Mouse (Mus musculus) MEL (cell line): ENCODE measurements around the gene Timp2.

Experiments used
- CTCF ChIP-seq, 3 experiments: IDR thresholded peaks in 2 of 3; conservative IDR thresholded peaks in 1 of 3; 2 replicates each; pipeline ENCODE4 v1.5.1; 2011 to 2012; ENCODE audit warnings: low read length in 3 of 3, low read depth in 2 of 3, mild to moderate bottlenecking in 2 of 3, improper control_type of control experiment in 1 of 3, inconsistent platforms in 1 of 3, mixed read lengths in 1 of 3, moderate library complexity in 1 of 3; ENCODE audit not compliant: control insufficient read depth in 1 of 3, insufficient read depth in 1 of 3, poor library complexity in 1 of 3, severe bottlenecking in 1 of 3
- E2F4 ChIP-seq: IDR thresholded peaks from 2 replicates; pipeline ENCODE4 v1.6.1; 2011; ENCODE audit warnings: low read depth, low read length, improper control_type of control experiment, borderline replicate concordance
- GATA1 ChIP-seq: IDR thresholded peaks from 2 replicates; pipeline ENCODE4 v1.6.1; 2011; ENCODE audit warnings: low read depth, low read length, improper control_type of control experiment
- HCFC1 ChIP-seq: IDR thresholded peaks from 2 replicates; pipeline ENCODE4 v1.6.1; 2012; ENCODE audit warnings: low read depth, mild to moderate bottlenecking, inconsistent platforms, low read length, improper control_type of control experiment, moderate library complexity
- MAFK ChIP-seq: IDR thresholded peaks from 2 replicates; pipeline ENCODE4 v1.6.1; 2011; ENCODE audit warnings: low read depth, mild to moderate bottlenecking, low read length, improper control_type of control experiment, borderline replicate concordance
- MAX ChIP-seq: IDR thresholded peaks from 2 replicates; pipeline ENCODE4 v1.6.1; 2011; ENCODE audit warnings: low read length, improper control_type of control experiment
- NELFE ChIP-seq: IDR thresholded peaks from 2 replicates; pipeline ENCODE4 v1.6.1; 2011; ENCODE audit warnings: low read depth, low read length, improper control_type of control experiment
- POLR2AphosphoS2 ChIP-seq: IDR thresholded peaks from 2 replicates; pipeline ENCODE4 v1.6.1; 2011; ENCODE audit warnings: low read length, improper control_type of control experiment
- RAD21 ChIP-seq: IDR thresholded peaks from 2 replicates; pipeline ENCODE4 v1.6.1; 2011; ENCODE audit warnings: mild to moderate bottlenecking, low read depth, low read length, improper control_type of control experiment

DNA sequence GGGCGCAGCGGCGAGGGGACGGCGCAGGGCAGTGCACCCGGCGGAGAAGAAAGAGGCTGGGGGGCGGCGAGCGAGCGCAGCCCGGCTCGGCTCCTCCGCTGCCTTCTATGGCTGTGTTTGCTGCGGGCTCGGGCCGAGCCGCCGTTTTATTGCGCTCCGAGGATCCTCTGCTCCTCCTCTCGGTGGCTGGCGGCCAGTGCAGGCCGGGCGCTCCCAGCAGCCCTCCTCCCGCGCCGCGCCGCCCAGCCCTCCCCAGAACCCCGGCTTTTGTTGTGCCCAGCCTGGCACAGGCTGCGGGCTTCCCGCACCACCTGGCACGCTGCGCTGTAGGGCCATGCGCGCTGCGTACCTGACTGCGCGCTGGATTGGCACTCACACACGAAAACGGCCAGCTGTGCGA is 335 bp downstream of the Timp2 start:
- TF ChIP-seq E2F4 (no peak), MAX (no peak), GATA1 (no peak), CTCF (IDR thresholded peaks at IDR 0.05 in 2 of 3, conservative IDR thresholded peaks at IDR 0.05 in 1 of 3; ENCODE audit: control insufficient read depth in 1 of 3, insufficient read depth in 1 of 3, low read depth in 2 of 3, low read length in 3 of 3, poor library complexity in 1 of 3, severe bottlenecking in 1 of 3) (no peak), POLR2AphosphoS2 (no peak), HCFC1 (no peak), RAD21 (no peak), MAFK (no peak), NELFE (no peak)
